Mouse (Mus musculus) CH12.LX (cell line): ENCODE results near the gene Cops4. TPM values are rescaled to one million over a fixed set of nuclear protein-coding genes. Genes with fewer than 3 reads are reported as not detected.

Experiments used
- DNase-seq: peaks from one replicate; pipeline ENCODE4 v3.0.0-alpha.2; 2013; ENCODE audit errors: extremely low read depth
- H3K27ac ChIP-seq: 2 replicates; pipeline ENCODE4 v1.5.1; 2012; ENCODE audit warnings: low read depth, mild to moderate bottlenecking, control low read depth, moderate library complexity; ENCODE audit not compliant: insufficient read depth
- H3K27me3 ChIP-seq: replicated peaks from 2 replicates; pipeline ENCODE3; 2012; ENCODE audit warnings: inconsistent platforms
- H3K36me3 ChIP-seq, 2 experiments: replicated peaks in 1 of 2; 2 replicates each; pipeline versions ENCODE3 to v1.6.1; 2012; ENCODE audit warnings: inconsistent platforms in 1 of 2, low read length in 1 of 2, mild to moderate bottlenecking in 1 of 2, mixed read lengths in 1 of 2, moderate library complexity in 1 of 2; ENCODE audit not compliant: control insufficient read depth in 1 of 2, insufficient read depth in 1 of 2
- H3K4me1 ChIP-seq, 2 experiments: 2 replicates each; pipeline ENCODE4 v1.6.1; 2012; ENCODE audit warnings: inconsistent platforms in 1 of 2, moderate library complexity in 1 of 2; ENCODE audit not compliant: insufficient read depth in 2 of 2, control insufficient read depth in 1 of 2
- H3K4me2 ChIP-seq: 2 replicates; pipeline ENCODE4 v1.6.1; 2012; ENCODE audit warnings: low read depth, mild to moderate bottlenecking, control low read depth; ENCODE audit not compliant: poor library complexity, insufficient read depth, severe bottlenecking
- H3K4me3 ChIP-seq, 3 experiments: fragments of 150-350 bp in 1 of 3; sonication (generic) in 1 of 3; replicated peaks in 1 of 3; 2 replicates each; pipeline versions ENCODE3 to v1.5.1; 2011 to 2012; ENCODE audit warnings: low read depth in 2 of 3, low read length in 2 of 3, mild to moderate bottlenecking in 2 of 3, moderate library complexity in 2 of 3, control low read depth in 1 of 3, improper control_type of control experiment in 1 of 3, inconsistent platforms in 1 of 3, mixed read lengths in 1 of 3; ENCODE audit not compliant: poor library complexity in 1 of 3
- H3K79me2 ChIP-seq: replicated peaks from 2 replicates; pipeline ENCODE4 v1.6.1; 2012; ENCODE audit warnings: mild to moderate bottlenecking, moderate library complexity; ENCODE audit not compliant: control insufficient read depth, poor library complexity, insufficient read depth, severe bottlenecking; ENCODE audit errors: extremely low read depth
- H3K9ac ChIP-seq: 2 replicates; pipeline ENCODE4 v1.6.1; 2012; ENCODE audit warnings: low read depth, mild to moderate bottlenecking, control low read depth, moderate library complexity; ENCODE audit not compliant: insufficient read depth
- H3K9me3 ChIP-seq: replicated peaks from 2 replicates; pipeline ENCODE3; 2012; ENCODE audit warnings: low read length, inconsistent platforms, mixed read lengths
- BHLHE40 ChIP-seq: IDR thresholded peaks from 2 replicates; pipeline ENCODE4 v1.6.1; 2011; ENCODE audit warnings: mild to moderate bottlenecking, low read depth, low read length, improper control_type of control experiment
- E2F4 ChIP-seq: IDR thresholded peaks from 2 replicates; pipeline ENCODE4 v1.6.1; 2011; ENCODE audit warnings: low read depth, low read length, improper control_type of control experiment; ENCODE audit not compliant: insufficient replicate concordance
- HCFC1 ChIP-seq: IDR thresholded peaks from 2 replicates; pipeline ENCODE4 v1.6.1; 2012; ENCODE audit warnings: low read depth, mild to moderate bottlenecking, inconsistent platforms, low read length, improper control_type of control experiment
- IRF4 ChIP-seq: IDR thresholded peaks from 2 replicates; pipeline ENCODE4 v1.6.1; 2014; ENCODE audit warnings: low read depth, mild to moderate bottlenecking, inconsistent platforms, low read length, improper control_type of control experiment
- MEF2A ChIP-seq: IDR thresholded peaks from 2 replicates; pipeline ENCODE4 v1.6.1; 2014; ENCODE audit warnings: low read depth, mild to moderate bottlenecking, inconsistent platforms, low read length, improper control_type of control experiment, borderline replicate concordance
- MXI1 ChIP-seq: IDR thresholded peaks from 2 replicates; pipeline ENCODE4 v1.6.1; 2011; ENCODE audit warnings: mild to moderate bottlenecking, low read depth, low read length, improper control_type of control experiment
- NRF1 ChIP-seq: IDR thresholded peaks from 2 replicates; pipeline ENCODE4 v1.6.1; 2014; ENCODE audit warnings: low read depth, mild to moderate bottlenecking, inconsistent platforms, low read length, improper control_type of control experiment, moderate library complexity
- PAX5 ChIP-seq: IDR thresholded peaks from 2 replicates; pipeline ENCODE4 v1.6.1; 2012; ENCODE audit warnings: low read length, inconsistent platforms, mixed read lengths
- POLR2A ChIP-seq: IDR thresholded peaks from 2 replicates; pipeline ENCODE4 v1.6.1; 2011; ENCODE audit warnings: low read depth, mild to moderate bottlenecking, improper control_type of control experiment, low read length
- RCOR1 ChIP-seq: conservative IDR thresholded peaks from 2 replicates; pipeline ENCODE4 v1.6.1; 2012; ENCODE audit warnings: low read depth, mild to moderate bottlenecking, inconsistent platforms, low read length, improper control_type of control experiment
- SMC3 ChIP-seq: IDR thresholded peaks from 2 replicates; pipeline ENCODE4 v1.6.1; 2011; ENCODE audit warnings: low read depth, low read length, improper control_type of control experiment
- TBP ChIP-seq: conservative IDR thresholded peaks from 2 replicates; pipeline ENCODE4 v1.6.1; 2011; ENCODE audit warnings: low read depth, low read length, improper control_type of control experiment
- ZKSCAN1 ChIP-seq: IDR thresholded peaks from 2 replicates; pipeline ENCODE4 v1.6.1; 2012; ENCODE audit warnings: low read depth, inconsistent platforms, low read length, improper control_type of control experiment, borderline replicate concordance
- ZMIZ1 ChIP-seq: IDR thresholded peaks from 2 replicates; pipeline ENCODE4 v1.6.1; 2012; ENCODE audit warnings: low read depth, mild to moderate bottlenecking, inconsistent platforms, low read length, improper control_type of control experiment
- ZNF384 ChIP-seq: IDR thresholded peaks from 2 replicates; pipeline ENCODE4 v1.6.1; 2012; ENCODE audit warnings: low read depth, low read length, improper control_type of control experiment, inconsistent platforms
- dilution Hi-C: fragments of 300-500 bp; cut with MboI; formaldehyde crosslinking; loops from 2 replicates; pipeline ENCODE4 v1.14.3; 2020; ENCODE audit warnings: low sequenced_read_pairs; ENCODE audit not compliant: extremely low pct_unique_long_range_greater_than_20kb, extremely low pct_ligation_motif_present
- in situ Hi-C: fragments of 300-500 bp; cut with MboI; formaldehyde crosslinking; loops from 3 replicates; pipeline ENCODE4 v1.14.3; 2019; ENCODE audit warnings: low sequenced_read_pairs, low pct_ligation_motif_present, low pct_unique_long_range_greater_than_20kb, mixed read lengths
- polyA plus RNA-seq: library from polyadenylated mRNA; unstranded; fragments of >175 nt; gene quantifications from 2 replicates; pipeline ENCODE4 v1.2.1, GENCODE M21; 2012; ENCODE audit warnings: low read depth; ENCODE audit not compliant: insufficient read length
- total RNA-seq, 2 experiments: library from RNA; depleted of rRNA; stranded (reverse); fragments of 300-350 nt in 1 of 2; fragments of >200 nt in 1 of 2; gene quantifications; 2 replicates each; pipeline ENCODE4 v1.2.3; 2012 to 2014

The Cops4 gene
- total and polyA plus RNA-seq, 3 experiments: 122 to 264 (median 133) TPM

DNA sequence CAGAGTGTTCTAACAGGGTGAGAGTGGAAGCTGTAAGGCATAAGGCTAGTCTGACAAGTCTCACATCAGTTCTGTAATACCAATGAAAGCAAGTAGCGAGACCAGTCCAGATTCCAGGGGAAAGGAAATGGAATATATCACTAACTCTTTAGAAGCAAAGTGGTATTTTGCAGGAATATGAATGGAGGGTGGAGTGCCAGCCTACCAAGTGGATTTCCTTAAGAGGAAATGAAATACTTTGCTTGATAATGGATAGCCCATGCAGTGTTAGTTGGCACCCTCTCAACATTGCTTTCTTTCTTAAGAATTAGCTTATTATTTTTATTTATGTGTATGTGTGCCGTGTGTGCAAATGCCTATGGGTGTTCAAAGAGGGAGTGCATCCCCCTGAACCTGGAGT, 2.1 kb downstream of the Cops4 start:
- Histone ChIP-seq H3K27me3 (no peaks in the 10 kb centered on the region), H3K79me2 (peaks cover 64% of the 10 kb centered on the region), H3K36me3 (peaks cover 2 to 19% of the 10 kb centered on the region in 2 experiments), H3K4me2 (peak overlapping the region; percentile 85), H3K27ac (no peak overlapping the region), H3K9me3 (no peaks in the 10 kb centered on the region), H3K4me1 (peaks cover 2 to 56% of the 10 kb centered on the region in 2 experiments; a peak in 2 of 4 replicates), H3K9ac (peak overlapping the region; percentile 61; the same call in 1 of the 2 replicates), H3K4me3 (peak overlapping the region in 2 of 3 experiments; percentile 21 to 83)
- no peak for DNase-seq
- in situ Hi-C loops: no loop called here
- TF ChIP-seq TBP (no peak), HCFC1 (no peak)
- dilution Hi-C loops: no loop called here

DNA sequence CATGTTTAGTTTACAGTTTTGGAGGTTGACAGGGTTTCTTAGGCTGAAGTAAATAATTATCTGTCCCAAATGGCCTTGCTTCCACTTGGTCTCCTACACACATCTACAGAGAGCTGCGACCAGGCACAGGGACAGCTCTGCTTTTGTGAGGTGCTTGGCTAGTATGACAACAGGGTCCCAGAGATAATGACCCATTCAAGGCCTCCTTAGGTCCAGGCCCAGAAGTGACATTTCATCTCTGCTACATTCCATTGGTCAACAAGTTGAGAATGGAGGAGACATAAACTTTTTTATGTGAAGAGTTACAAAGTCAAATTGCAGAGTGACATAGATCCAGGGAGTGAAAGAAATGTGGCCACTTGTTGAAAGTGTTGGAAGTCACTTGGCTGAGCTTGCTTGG, 5.2 kb downstream of the Cops4 start:
- H3K4me3 ChIP-seq: no peak overlapping the region
- no peak for TF ChIP-seq RCOR1
- TF ChIP-seq SMC3: no peak
- no peak overlapping the region for H3K27ac ChIP-seq
- H3K9ac ChIP-seq: no peak overlapping the region
- peaks cover 2 to 71% of the 10 kb centered on the region in 2 experiments; a peak in 2 of 4 replicates for H3K4me1 ChIP-seq
- DNase-seq: no peak
- H3K36me3 ChIP-seq: peaks cover 5 to 32% of the 10 kb centered on the region in 2 experiments
- dilution Hi-C loops (no loop called here), in situ Hi-C loops (no loop called here)
- H3K4me2 ChIP-seq: no peak overlapping the region
- H3K27me3 ChIP-seq: no peaks in the 10 kb centered on the region
- no peaks in the 10 kb centered on the region for H3K9me3 ChIP-seq
- H3K79me2 ChIP-seq: peaks cover 82% of the 10 kb centered on the region

DNA sequence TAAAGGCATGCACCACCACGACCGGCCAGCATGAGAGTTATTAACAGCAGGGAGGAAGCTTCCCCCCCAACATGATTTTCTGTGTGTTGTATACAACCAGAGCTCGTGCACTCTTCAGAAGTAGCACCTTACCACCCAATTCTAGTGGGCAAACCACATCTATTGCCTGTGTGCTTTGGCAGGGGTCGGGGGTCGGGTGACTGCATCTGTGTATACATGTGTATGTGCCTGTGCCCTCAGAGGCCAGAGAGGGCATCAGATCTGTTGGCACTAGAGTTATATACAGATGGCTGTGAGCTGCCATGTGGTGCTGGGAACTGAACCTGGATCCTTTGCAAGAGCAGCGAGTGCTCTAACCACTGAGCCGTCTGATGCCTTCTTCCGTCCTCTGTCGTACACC, 6.8 kb downstream of the Cops4 start:
- dilution Hi-C loops: no loop called here
- no peak overlapping the region for H3K27ac ChIP-seq
- H3K4me2 ChIP-seq: no peak overlapping the region
- H3K9ac ChIP-seq: no peak overlapping the region
- H3K9me3 ChIP-seq: no peaks in the 10 kb centered on the region
- H3K79me2 ChIP-seq: peaks cover 70% of the 10 kb centered on the region
- no peak for DNase-seq
- H3K4me1 ChIP-seq: peaks cover 2 to 68% of the 10 kb centered on the region in 2 experiments; a peak in 2 of 4 replicates
- in situ Hi-C loops: no loop called here
- TF ChIP-seq E2F4 (no peak), ZNF384 (no peak), MEF2A (no peak), PAX5 (no peak), IRF4 (no peak), SMC3 (no peak), RCOR1 (no peak), MXI1 (no peak), POLR2A (no peak), ZKSCAN1 (no peak), BHLHE40 (no peak), NRF1 (no peak), ZMIZ1 (no peak)
- H3K36me3 ChIP-seq: peaks cover 17 to 47% of the 10 kb centered on the region in 2 experiments
- no peak overlapping the region for H3K4me3 ChIP-seq
- no peaks in the 10 kb centered on the region for H3K27me3 ChIP-seq
